Mouse (Mus musculus) urinary bladder, postnatal 10 days (tissue): ENCODE data around the gene Nub1.

Experiments used
- DNase-seq: peaks from one replicate; pipeline ENCODE4 v3.0.0; 2022; ENCODE audit warnings: low spot score

Nub1 gene

DNA sequence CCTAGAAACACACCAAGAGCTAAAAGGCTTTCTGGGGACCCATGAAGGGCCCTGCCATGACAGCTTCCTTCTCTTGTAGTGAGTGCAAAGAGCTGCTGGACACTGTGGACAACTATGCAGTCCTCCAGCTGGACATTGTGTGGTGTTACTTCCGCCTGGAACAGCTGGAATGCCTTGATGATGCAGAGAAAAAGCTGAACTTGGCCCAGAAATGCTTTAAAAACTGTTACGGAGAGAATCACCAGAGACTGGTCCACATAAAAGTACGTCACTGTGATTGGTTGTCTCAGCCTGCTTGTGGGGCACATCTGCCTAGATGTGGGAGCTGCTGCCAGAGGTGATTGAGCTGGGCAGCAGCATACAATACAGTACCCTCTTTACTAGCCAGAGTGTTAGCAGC, 15.9 kb downstream of the Nub1 start:
- no peak for DNase-seq

DNA sequence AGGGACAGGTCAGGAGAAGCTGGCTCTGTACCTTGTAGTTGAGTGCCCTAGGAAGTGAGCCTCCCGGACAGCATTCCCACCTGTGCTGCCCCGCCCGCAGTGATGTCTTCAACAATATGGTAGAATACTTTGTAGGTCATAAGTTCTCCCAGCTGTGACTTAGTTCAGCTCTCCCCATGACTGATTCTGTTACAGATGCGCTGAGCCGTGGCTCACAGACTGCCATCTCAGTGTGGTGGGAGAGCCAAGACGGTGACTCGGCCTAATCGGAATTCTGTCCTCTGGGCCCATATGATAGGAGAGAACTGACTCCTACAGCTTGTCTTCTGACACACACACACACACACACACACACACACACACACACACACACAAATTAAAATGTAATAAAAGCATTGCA, 19.3 kb downstream of the Nub1 start:
- no peak for DNase-seq

- no peak for DNase-seq
Measured at GRCm38 (mm10) chr5:24709962-24710361, 24.6 kb downstream of the Nub1 start.

- DNase-seq = no peak
Measured at GRCm38 (mm10) chr5:24711615-24712014, 26.3 kb downstream of the Nub1 start.

DNA sequence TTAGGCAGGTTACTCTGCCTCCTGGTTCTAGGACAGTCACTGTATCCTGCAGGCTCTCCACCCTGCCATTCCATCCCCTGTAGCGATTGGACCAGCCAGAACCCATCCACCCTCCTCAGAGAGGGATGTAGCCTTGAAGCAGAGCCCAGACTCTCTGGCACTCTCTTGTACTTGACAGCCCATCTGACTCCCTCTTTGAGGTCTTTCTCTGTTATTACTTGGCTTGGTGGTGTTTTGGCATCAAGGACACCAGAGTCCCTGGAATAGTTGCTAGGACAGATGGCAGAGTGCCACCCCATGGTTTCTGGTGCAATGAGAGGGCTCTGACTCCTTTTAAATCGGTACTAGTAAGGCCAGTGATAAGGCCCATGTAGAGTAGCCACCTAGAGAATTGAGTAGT, 27.9 kb downstream of the Nub1 start:
- no peak for DNase-seq

GRCm38 (mm10) chr5:24713987-24714386, 28.7 kb downstream of the Nub1 start:
- no peak for DNase-seq

DNA sequence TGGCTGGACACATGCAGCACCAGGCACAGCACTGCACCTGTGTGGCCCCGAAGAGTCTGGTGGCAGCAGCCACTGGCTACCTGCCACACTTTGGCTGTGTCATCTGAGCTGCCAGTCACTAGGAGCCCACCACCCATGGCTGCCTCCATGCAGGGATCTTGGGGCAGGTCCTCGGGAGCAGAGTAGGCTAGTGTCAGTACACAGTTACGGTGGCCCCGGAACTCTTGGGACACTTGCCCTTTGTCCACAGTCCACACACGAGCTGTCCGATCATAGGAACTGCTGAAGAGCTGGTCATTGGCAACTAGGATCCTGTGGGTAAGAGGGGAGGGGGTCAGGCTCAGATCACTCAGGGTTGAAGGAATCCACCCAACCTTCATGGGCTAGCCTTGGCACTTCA, 32.7 kb downstream of the Nub1 start:
- no peak for DNase-seq

GRCm38 (mm10) chr5:24719852-24720251, 34.5 kb downstream of the Nub1 start:
- DNase-seq = no peak

DNA sequence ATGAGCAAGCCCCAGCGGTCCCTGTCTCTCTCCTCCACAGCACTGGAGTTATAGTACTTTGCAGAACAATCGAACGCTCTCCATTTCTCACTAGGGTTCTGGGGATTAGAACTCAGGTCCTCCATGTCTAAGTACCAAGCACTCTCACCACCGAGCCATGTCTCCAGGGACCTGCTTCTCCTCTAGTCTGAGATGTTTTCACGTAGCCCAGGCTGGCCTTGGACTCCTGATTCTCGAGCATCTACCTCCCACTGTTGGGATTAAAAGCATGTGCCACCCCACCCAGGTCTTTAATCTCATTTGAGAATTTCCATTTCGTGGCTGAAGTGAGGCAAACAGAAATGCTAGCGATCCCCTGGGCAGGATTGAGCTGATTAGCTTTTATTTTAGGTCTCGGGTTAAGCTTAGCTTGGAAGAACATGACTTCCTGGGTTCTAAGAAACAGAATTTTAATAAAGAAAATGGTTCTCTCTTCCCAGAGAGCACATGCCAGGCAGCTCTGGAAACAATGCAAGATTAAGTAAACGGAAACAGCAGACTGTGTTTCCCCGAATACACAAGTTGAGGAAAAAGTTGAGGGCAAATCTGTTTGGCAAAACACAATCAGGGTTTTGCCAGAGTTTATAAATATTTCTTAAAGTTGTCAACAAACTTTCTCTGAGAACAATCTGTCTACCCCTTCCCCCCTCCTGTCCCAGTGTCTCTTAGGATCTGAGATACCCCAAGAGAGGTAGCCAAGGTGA, 38.4 kb downstream of the Nub1 start:
- no peak for DNase-seq

- no peak for DNase-seq
Measured at GRCm38 (mm10) chr5:24724270-24724634, 38.9 kb downstream of the Nub1 start.

DNA sequence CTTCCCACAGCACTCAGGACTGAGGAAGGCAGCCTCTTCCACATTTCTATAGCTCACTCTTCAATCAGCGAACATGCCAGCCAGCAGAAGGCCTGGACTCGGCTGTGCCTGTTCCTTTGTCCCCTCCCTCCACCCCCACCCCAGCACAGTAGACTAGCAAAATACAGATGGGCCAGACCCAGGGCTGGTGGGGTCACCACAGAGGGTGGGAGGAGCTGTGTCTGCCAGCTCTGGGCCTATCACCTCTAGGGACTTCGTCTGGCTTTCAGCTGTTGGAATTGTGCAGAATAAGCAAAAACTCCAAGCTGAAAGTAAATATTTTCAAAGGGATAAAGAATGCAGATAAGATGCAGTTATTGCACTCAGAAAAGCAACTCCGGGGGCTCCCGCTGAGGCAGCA, 39.5 kb downstream of the Nub1 start:
- DNase-seq = no peak

DNA sequence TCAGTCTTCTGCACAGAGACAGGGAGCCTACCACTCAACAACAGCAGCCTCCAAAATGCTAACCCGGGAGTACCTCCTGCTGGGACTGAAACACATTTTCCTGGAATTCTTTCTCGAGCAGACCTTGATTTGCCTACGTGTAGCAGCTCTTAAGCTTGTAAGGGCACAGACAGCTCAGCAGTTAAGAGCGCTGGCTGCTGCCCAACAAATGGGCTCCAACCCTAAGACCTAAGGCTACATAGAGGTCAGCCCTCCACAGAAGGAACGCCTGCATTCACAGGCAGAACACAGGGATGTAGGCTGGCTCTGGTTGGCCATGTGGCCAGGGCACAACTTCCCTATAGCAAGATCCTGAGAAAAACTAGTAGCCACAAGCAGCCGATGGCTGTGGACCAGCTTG, 40.6 kb downstream of the Nub1 start:
- DNase-seq = no peak

DNA sequence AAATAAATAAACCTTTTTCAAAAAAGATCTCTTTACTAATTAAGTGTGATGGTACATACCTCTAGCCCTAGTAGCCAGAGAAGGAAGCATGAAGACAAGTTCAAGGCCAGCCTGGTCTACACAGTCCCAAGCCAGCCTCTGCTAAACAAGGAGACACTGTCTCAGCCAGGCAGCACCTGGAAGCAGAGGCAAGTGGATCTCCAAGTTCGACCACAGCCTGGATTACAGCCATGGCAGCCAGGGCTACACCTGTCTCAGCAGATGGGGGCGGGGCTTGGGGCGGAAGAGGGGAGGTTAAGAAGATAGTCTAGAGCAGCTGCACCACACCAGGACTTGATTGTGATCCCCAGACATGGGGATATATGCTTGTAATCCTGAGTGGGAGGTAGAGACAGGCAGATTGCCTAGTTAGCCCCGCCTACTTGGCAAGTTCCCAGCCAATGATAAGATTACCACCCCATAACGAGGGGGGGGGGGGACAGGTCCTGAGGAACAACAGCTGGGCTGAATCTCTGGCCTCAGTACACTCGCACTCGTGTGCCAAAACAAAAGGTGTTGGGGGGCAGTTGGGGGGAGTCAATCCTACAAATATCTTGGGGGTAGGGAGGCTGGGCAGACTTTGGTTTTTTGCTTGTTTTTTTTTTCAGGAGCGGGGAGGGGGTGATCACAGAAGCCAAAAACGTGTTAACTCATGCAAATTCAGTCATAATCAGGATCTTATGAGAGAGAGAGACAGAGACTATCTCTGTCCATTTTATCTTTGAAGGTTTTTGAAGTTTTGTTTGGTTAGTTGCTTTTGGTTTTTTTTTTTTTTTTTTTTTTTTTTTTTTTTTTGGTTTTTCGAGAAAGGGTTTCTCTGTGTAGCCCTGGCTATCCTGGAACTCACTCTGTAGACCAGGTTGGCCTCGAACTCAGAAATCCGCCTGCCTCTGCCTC, 41.8 kb downstream of the Nub1 start:
- no peak for DNase-seq

GRCm38 (mm10) chr5:24729797-24730487, 44.6 kb downstream of the Nub1 start:
- DNase-seq = no peak

GRCm38 (mm10) chr5:24730488-24730871, 45.1 kb downstream of the Nub1 start, which contains the start of gene Wdr86:
Gene Wdr86 (minus strand): TSS chr5:24730727.
- no peak for DNase-seq

DNA sequence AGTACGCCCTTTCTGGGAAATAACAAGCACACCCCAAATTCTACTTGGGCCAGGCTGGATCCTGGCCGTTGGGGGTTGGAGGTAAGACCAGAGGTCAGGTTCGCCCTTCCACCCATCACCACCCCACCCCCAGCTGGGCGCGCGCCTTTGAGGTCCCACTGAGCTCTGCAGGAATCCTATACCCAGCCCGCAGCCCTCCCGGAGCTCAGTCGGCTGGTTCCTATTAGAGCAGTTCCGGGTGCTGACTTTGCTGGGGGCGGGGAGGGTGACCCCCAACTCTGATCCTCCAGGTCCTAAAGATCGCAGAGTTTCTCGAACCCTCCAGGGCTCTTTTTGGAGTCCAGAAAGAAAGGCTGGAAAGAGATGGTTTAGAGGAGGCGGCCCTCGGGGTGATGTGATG, 45.7 kb downstream of the Nub1 start:
- no peak for DNase-seq

- DNase-seq = no peak
Measured at GRCm38 (mm10) chr5:24733134-24733533, 47.8 kb downstream of the Nub1 start.

DNA sequence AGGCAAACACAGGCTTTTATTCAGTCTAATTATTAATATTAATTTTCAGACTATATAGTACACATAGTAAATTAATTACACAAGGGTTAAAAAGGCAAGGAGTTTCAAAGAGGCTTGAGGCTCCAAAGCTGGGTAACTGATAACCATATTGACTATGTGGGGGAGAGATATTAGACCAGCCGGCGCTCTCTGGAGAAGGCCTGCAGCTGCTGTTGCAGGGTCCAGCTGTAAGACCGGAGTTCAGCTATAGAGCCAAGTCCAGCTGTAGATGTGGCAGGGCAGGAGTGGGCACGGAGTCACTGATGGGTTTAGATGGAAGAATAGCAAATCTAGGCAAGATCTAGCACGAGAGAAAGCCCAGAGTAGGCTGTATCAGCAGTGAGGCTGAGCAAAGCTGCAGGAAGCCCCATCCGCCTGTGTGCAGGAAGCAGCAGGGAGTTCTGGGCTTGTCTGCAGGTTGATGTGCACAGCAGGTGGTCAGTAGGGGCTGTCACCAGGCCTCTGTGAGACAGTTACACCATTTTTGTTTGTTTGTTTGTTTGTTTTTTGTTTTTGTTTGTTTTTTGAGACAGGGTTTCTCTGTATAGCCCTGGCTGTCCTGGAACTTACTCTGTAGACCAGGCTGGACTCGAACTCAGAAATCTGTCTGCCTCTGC, 48.6 kb downstream of the Nub1 start:
- DNase-seq = no peak

DNA sequence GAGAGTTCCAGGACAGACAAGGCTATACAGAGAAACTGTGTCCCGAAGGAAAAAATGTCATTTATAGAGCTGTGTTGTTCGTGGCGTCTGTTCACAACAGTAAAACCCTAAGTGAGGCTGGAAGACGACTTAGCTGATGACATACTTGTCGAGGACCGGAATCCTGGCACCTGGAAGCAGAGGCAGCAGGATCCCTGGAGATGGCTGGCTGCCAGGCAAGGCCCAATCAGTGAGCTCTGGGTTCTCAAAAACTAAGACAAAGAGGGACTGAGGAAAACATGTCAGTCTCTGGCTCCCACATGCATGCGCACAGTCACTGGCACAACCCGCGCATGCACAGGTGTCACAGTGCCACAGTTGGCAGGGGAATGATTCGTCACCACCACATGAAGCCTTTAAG, 52.3 kb downstream of the Nub1 start:
- no peak for DNase-seq

- no peak for DNase-seq
Measured at GRCm38 (mm10) chr5:24738517-24738916, 53.2 kb downstream of the Nub1 start.

DNA sequence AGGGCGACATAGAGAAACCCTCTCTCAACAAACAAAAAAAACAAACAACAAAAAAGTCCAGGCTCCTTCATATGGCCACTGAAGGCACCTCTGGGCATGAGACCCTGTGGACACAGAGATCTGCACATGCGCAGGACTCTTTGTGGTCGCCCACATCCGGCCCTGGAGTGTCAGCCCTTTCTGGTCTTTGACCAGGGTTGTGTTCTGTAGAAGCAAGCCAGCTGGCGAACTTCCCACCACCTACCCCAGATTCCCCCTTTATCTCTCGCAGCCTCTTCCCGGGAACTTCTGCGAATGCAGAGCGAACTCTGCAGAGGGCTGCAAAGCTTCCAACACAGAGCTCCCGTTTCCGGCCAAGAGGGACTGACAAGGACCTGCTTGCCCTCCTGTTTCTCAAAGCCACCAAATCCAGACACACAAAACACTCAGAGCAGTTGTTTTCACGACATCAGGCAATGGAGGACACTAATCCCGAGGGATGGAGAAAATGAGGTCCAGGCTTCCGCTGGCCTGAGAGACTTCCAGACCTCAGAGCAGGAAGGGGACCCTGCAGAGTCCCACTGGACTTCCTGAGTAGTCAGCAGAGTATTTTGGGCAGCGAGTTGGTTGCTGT, 53.9 kb downstream of the Nub1 start:
- DNase-seq = no peak
